Mouse (Mus musculus): Measurements from ENCODE around the gene Atxn1. TPM values are rescaled to one million over a fixed set of nuclear protein-coding genes. Genes with fewer than 3 reads are reported as not detected.

Atxn1 gene
- total and polyA plus RNA-seq, 2 experiments from 2014 or later: 8.6 to 44.6 TPM

DNA sequence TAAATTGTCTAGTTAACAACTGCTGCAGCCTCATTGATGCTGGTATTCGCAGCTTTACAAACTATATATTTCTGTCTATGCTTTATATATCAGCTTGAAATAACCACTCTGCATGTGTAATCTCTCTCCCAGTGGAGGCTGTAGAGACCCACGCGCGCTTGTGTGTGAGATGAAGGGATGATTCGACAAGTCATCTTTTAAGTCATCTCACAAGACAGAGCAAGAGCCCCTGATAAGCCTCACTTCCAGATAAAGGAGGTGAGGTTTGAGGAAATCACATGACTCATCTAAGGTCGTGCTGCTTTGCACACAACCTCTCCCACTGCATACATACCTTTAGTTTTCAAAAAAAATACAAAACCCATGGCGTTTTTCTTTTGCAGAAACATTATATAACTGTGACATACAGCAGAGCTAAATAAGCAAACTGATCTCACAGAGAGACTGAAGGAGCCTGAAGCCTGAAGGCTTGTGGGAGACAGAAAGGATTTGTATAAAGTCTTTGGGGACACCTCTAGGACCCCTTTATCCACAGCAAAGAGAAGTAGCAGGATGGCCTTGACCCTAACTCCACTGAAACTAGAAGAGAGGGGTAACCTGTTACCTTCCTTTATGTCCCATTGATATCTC is 219.9 kb downstream of the Atxn1 start:
- Histone ChIP-seq H3K9ac (replicated peaks; ENCODE audit: low read length) (no peak overlapping the region), H3K9me3 (ENCODE audit: low read length) (no peaks in the 10 kb centered on the region), H3K36me3 (ENCODE audit: insufficient read depth, low read length) (no peaks in the 10 kb centered on the region), H3K4me3 (ENCODE audit: low read length) (no peak overlapping the region), H3K4me2 (ENCODE audit: low read depth, low read length) (no peak overlapping the region), H3K27me3 (ENCODE audit: insufficient read depth, low read length) (no peaks in the 10 kb centered on the region), H3K27ac (no peak overlapping the region), H3K4me1 (ENCODE audit: insufficient read depth, low read length) (no peaks in the 10 kb centered on the region)
- DNase-seq (ENCODE audit: low spot score) (no peak), ATAC-seq (no peak)
- TF ChIP-seq CTCF (IDR thresholded peaks at IDR 0.05; ENCODE audit: low read depth): no peak
- WGBS: 82% methylated on average over 7 of the region's 7 CpGs

DNA sequence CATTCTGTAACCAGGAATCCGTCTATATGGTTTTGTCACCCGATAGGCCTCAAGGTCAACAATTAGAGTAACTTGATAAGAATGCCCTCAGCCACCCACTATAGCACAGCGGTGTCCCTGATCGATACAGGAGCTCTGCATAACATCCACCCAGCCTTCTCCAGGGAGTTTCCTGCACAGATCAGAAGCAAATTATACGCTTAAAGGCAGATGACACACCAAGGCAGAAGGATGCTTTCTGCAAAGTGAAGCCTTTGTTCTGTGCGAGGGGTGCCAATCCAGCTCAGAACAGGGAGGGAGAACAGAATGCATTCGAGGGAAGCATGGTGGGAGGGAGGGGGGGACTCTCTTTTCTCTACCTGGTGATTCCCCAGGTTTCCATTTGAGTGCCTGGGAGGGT is 221.0 kb downstream of the Atxn1 start:
- WGBS: 47% methylated on average over 7 of the region's 7 CpGs
- no peak for TF ChIP-seq CTCF (IDR thresholded peaks at IDR 0.05; ENCODE audit: low read depth)
- H3K4me3 ChIP-seq (ENCODE audit: low read length): no peak overlapping the region
- no peak overlapping the region for H3K9ac ChIP-seq (replicated peaks; ENCODE audit: low read length)
- no peaks in the 10 kb centered on the region for H3K9me3 ChIP-seq (ENCODE audit: low read length)
- no peak for ATAC-seq
- H3K4me1 ChIP-seq (ENCODE audit: insufficient read depth, low read length): no peaks in the 10 kb centered on the region
- H3K27ac ChIP-seq: no peak overlapping the region
- no peak overlapping the region for H3K4me2 ChIP-seq (ENCODE audit: low read depth, low read length)
- H3K36me3 ChIP-seq (ENCODE audit: insufficient read depth, low read length): no peaks in the 10 kb centered on the region
- H3K27me3 ChIP-seq (ENCODE audit: insufficient read depth, low read length): no peaks in the 10 kb centered on the region
- no peak for DNase-seq (ENCODE audit: low spot score)

DNA sequence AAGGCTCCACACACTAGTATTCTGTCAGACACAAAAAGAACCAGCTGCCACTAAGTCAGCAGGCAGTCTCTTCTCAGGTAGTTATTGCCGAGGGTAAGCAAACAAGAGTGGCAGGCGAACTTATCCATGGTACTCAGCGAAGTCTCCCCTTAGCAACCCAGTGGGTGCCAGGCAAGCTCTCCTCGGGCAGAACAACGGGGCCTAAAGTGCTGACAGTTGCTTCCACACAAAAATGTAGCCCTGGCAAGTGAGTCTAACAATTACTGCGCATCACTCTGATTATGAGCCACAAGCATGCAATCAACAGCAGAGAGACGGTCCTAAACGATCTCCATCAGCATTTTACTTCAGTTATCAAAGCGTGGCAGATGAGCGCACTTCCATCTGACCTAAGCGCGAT is 224.4 kb downstream of the Atxn1 start:
- DNase-seq (ENCODE audit: low spot score) (no peak), ATAC-seq (no peak)
- Histone ChIP-seq H3K27me3 (ENCODE audit: insufficient read depth, low read length) (no peaks in the 10 kb centered on the region), H3K9ac (replicated peaks; ENCODE audit: low read length) (no peak overlapping the region), H3K27ac (no peak overlapping the region), H3K9me3 (ENCODE audit: low read length) (no peaks in the 10 kb centered on the region), H3K4me2 (ENCODE audit: low read depth, low read length) (no peak overlapping the region), H3K36me3 (ENCODE audit: insufficient read depth, low read length) (no peaks in the 10 kb centered on the region), H3K4me1 (ENCODE audit: insufficient read depth, low read length) (no peaks in the 10 kb centered on the region), H3K4me3 (ENCODE audit: low read length) (no peak overlapping the region)
- no peak for TF ChIP-seq CTCF (IDR thresholded peaks at IDR 0.05; ENCODE audit: low read depth)
- WGBS: 58% methylated on average over 12 of the region's 12 CpGs

DNA sequence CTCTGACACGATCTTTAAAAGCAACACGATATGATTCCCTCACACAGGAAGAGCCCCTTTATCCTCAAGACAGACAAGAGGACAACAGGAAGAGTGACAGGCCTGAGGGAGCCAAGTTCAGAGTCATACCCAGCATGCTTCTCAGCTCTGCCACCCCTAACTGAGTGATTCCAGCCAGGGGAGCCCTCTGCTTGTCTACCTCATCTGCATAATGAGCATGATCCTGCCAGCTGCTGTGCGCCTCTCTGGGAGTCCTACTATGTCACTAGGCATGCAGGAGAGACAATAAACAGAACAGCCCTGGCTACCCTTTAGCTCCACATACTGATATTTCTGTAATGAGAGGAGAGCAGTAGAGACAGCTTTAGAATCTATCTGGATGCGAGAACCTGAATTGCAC is 228.6 kb downstream of the Atxn1 start:
- Histone ChIP-seq H3K4me3 (ENCODE audit: low read length) (no peak overlapping the region), H3K27me3 (ENCODE audit: insufficient read depth, low read length) (no peaks in the 10 kb centered on the region), H3K27ac (no peak overlapping the region), H3K9ac (replicated peaks; ENCODE audit: low read length) (no peak overlapping the region), H3K4me1 (ENCODE audit: insufficient read depth, low read length) (no peaks in the 10 kb centered on the region), H3K4me2 (ENCODE audit: low read depth, low read length) (no peak overlapping the region), H3K36me3 (ENCODE audit: insufficient read depth, low read length) (no peaks in the 10 kb centered on the region), H3K9me3 (ENCODE audit: low read length) (no peaks in the 10 kb centered on the region)
- no peak for TF ChIP-seq CTCF (IDR thresholded peaks at IDR 0.05; ENCODE audit: low read depth)
- DNase-seq (ENCODE audit: low spot score) (no peak), ATAC-seq (no peak)
- WGBS: 62% methylated on average over 4 of the region's 4 CpGs

DNA sequence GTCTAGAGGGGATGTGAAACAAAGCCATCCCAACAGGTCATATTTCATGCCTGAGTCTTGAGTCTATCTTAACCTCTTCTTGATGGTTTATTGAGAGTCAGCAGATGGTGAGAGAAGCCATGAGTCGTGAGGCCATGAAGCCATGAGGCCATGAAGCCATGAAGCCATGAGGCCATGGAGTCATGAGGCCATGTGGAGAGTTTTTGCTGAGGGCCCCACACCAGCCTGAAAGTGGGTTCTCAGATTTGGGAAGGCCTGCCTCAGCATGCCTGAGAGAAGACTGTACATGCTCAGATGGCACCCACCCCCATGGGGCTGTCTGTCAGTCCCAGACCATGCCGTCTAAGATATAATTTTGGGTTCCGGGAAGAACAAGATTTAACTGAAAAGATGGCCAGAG is 229.0 kb downstream of the Atxn1 start:
- DNase-seq (ENCODE audit: low spot score): no peak
- Histone ChIP-seq H3K9me3 (ENCODE audit: low read length) (no peaks in the 10 kb centered on the region), H3K27me3 (ENCODE audit: insufficient read depth, low read length) (no peaks in the 10 kb centered on the region), H3K4me2 (ENCODE audit: low read depth, low read length) (no peak overlapping the region), H3K36me3 (ENCODE audit: insufficient read depth, low read length) (no peaks in the 10 kb centered on the region), H3K27ac (no peak overlapping the region), H3K9ac (replicated peaks; ENCODE audit: low read length) (no peak overlapping the region), H3K4me3 (ENCODE audit: low read length) (no peak overlapping the region), H3K4me1 (ENCODE audit: insufficient read depth, low read length) (no peaks in the 10 kb centered on the region)
- no peak for TF ChIP-seq CTCF (IDR thresholded peaks at IDR 0.05; ENCODE audit: low read depth)
- 92% methylated on average over 3 of the region's 3 CpGs for WGBS
- no peak for ATAC-seq

DNA sequence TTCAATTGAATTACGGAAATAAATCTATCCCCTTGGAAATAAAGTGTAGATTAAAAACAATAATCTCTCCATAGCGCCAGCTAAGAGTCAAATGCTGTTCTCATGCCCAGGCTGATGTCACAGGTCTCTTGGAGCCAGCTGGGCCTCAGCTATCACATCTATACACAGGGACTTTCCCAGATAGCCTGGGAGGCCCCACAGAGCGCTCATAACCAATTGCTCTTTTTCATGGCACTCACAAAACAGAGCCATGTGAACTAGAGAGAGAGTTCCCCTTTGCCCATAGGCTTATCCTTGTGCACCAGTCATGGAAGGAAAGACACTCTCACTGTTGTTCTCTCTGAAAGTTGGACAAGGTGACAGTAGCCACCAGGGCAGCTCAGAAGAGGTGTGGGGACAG is 230.3 kb downstream of the Atxn1 start:
- ATAC-seq: no peak
- no peak overlapping the region for H3K4me3 ChIP-seq (ENCODE audit: low read length)
- H3K27ac ChIP-seq: no peak overlapping the region
- H3K4me2 ChIP-seq (ENCODE audit: low read depth, low read length): no peak overlapping the region
- no peaks in the 10 kb centered on the region for H3K9me3 ChIP-seq (ENCODE audit: low read length)
- no peak for TF ChIP-seq CTCF (IDR thresholded peaks at IDR 0.05; ENCODE audit: low read depth)
- DNase-seq (ENCODE audit: low spot score): no peak
- no peak overlapping the region for H3K9ac ChIP-seq (replicated peaks; ENCODE audit: low read length)
- H3K4me1 ChIP-seq (ENCODE audit: insufficient read depth, low read length): no peaks in the 10 kb centered on the region
- H3K36me3 ChIP-seq (ENCODE audit: insufficient read depth, low read length): no peaks in the 10 kb centered on the region
- WGBS: 91% methylated on average over 3 of the region's 3 CpGs
- no peaks in the 10 kb centered on the region for H3K27me3 ChIP-seq (ENCODE audit: insufficient read depth, low read length)

DNA sequence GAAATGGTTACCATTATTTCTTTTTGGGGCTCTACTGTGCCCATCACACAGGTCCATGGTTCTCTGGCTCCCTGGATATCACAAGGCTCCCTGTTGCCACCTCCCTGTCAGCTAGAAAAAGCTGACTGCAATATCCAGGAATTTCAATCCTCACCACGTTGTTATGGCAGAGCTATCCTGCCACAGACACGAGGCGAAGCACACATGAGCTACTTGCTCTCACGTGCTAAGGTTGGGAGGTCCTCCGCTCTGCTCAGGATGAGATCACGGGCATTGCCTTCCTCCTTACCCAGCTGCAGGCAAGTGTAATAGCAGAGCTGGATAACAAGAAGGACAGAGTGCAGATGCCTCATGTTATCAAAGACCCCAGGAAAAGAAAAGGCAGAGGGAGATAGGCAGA is 232.2 kb downstream of the Atxn1 start:
- WGBS: 76% methylated on average over 6 of the region's 6 CpGs
- Histone ChIP-seq H3K4me3 (ENCODE audit: low read length) (no peak overlapping the region), H3K27me3 (ENCODE audit: insufficient read depth, low read length) (no peaks in the 10 kb centered on the region), H3K9me3 (ENCODE audit: low read length) (no peaks in the 10 kb centered on the region), H3K4me2 (ENCODE audit: low read depth, low read length) (no peak overlapping the region), H3K9ac (replicated peaks; ENCODE audit: low read length) (no peak overlapping the region), H3K36me3 (ENCODE audit: insufficient read depth, low read length) (no peaks in the 10 kb centered on the region), H3K4me1 (ENCODE audit: insufficient read depth, low read length) (no peaks in the 10 kb centered on the region), H3K27ac (no peak overlapping the region)
- no peak for TF ChIP-seq CTCF (IDR thresholded peaks at IDR 0.05; ENCODE audit: low read depth)
- DNase-seq (ENCODE audit: low spot score): no peak
- no peak for ATAC-seq

All from hindbrain, postnatal 0 days (tissue).